Mouse (Mus musculus) liver, embryonic 14 days (tissue): ENCODE data around the gene Flrt3. TPM values are rescaled to one million over a fixed set of nuclear protein-coding genes. Genes with fewer than 3 reads are reported as not detected.

ENCODE experiments used
- polyA plus RNA-seq: library from polyadenylated mRNA; depleted of rRNA; stranded (reverse); fragments of >200 nt; gene quantifications from 2 replicates; pipeline ENCODE4 v1.2.3, GENCODE M21; 2012; rRNA removed

The Flrt3 gene
- 0.17 and 0.31 TPM in 2 replicates for polyA plus RNA-seq

DNA sequence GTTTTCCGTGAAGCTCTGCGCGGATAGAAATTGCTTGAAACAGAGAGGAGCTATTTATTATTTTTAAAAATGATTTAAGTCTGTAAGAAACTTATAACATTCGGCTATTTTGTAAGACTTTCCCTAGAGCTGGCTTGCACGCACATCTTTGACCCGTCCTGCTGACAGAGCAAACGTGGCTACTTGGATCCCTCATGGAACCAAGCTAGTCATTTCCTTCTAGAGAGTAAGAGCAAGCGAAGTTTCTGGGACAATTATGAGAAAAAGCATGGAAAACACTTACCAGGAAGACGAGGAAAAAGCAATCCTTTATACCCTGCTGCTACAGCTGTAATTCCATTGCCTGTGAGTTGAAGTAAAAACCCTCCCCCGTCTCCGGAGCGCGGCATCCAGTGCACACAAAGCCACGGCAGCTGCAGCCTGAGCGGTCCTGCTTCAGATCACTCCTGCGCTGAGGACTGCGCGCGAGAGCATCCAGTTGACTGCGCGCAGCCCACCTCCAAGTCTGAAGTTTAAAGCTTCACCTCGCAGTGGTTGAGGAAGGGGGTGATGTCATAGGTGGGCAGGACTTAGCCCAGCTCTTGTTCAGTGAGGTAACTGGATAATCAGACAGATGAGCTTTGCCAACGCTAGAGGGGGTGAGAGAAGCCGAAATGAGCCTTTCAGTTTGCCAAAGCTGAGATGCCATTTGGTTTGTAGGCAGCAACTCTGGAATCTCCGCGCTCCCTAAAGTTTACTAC is at the start of gene Flrt3:
Gene Flrt3 (minus strand): TSS at position 507 of the 740 bp plus-strand sequence.

